Mouse (Mus musculus) small intestine, adult 2 months (tissue): Measurements from ENCODE around the gene Opn3.

ENCODE experiments used
- CTCF ChIP-seq: fragments of 200-500 bp; IDR thresholded peaks from 2 replicates; pipeline ENCODE4 v1.5.1; 2012; ENCODE audit warnings: low read depth, mild to moderate bottlenecking, control low read depth, inconsistent platforms, low read length, moderate library complexity, mixed read lengths; ENCODE audit not compliant: insufficient replicate concordance, insufficient read length; ENCODE audit errors: extremely low read depth
- POLR2A ChIP-seq: fragments of 200-500 bp; IDR thresholded peaks from 2 replicates; pipeline ENCODE4 v1.6.1; 2012; ENCODE audit warnings: low read depth, mild to moderate bottlenecking, control low read depth, inconsistent platforms, low read length, moderate library complexity

DNA sequence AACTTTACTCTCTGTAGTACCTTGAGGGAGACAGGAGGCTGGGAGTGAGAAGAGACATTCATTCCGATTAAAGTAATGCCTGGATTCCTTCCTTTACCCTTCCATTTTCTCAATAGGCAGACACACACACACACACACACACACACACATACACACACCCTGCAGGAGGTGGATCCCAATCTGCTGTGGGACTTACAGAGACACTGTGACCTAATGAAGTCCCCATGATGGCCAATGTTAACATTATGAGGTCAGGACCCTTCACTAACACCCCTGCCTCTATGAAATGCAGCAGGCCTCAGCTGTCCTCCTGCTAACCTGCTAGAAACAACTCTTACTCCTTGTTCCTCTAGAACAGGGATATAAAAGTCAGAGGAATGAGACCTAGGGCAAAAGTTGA is 5.7 kb upstream of the Opn3 start, which contains the start of gene Wdr64:
- TF ChIP-seq CTCF = no peak
- TF ChIP-seq POLR2A = no peak
